Mouse (Mus musculus) neural tube, embryonic 13.5 days (tissue): ENCODE data around the gene Hddc3. TPM values are rescaled to one million over a fixed set of nuclear protein-coding genes. Genes with fewer than 3 reads are reported as not detected.
A peak's percentile ranks its signal among the peaks of the same experiment; 100 is the strongest.

ENCODE experiments used
- ATAC-seq: fragments of 200-750 bp; cut with Nextera tagmentation; 2 replicates; pipeline ENCODE4 v1.8.0; 2017; ENCODE audit warnings: low read depth, mild to moderate bottlenecking, moderate TSS enrichment, moderate library complexity
- H3K27ac ChIP-seq: fragments of 300-500 bp; sonication (generic); replicated peaks from 2 replicates; pipeline ENCODE4 v1.5.1; 2015; ENCODE audit warnings: moderate library complexity, mild to moderate bottlenecking, inconsistent platforms
- H3K27me3 ChIP-seq: fragments of 300-500 bp; sonication (generic); 2 replicates; pipeline ENCODE4 v1.6.1; 2015; ENCODE audit warnings: mild to moderate bottlenecking, inconsistent platforms
- H3K36me3 ChIP-seq: fragments of 300-500 bp; sonication (generic); 2 replicates; pipeline ENCODE4 v1.6.1; 2015; ENCODE audit warnings: mild to moderate bottlenecking, inconsistent platforms
- H3K4me1 ChIP-seq: fragments of 300-500 bp; sonication (generic); replicated peaks from 2 replicates; pipeline ENCODE4 v1.6.1; 2015; ENCODE audit warnings: inconsistent platforms
- H3K4me2 ChIP-seq: fragments of 300-500 bp; sonication (generic); 2 replicates; pipeline ENCODE4 v1.6.1; 2015; ENCODE audit warnings: inconsistent platforms, mild to moderate bottlenecking, moderate library complexity
- H3K4me3 ChIP-seq: fragments of 300-500 bp; sonication (generic); 2 replicates; pipeline ENCODE4 v1.5.1; 2015; ENCODE audit warnings: mild to moderate bottlenecking, inconsistent platforms
- H3K9ac ChIP-seq: fragments of 300-500 bp; sonication (generic); 2 replicates; pipeline ENCODE4 v1.6.1; 2015; ENCODE audit warnings: moderate library complexity, mild to moderate bottlenecking, inconsistent platforms
- H3K9me3 ChIP-seq: fragments of 300-500 bp; sonication (generic); 2 replicates; pipeline ENCODE4 v1.6.1; 2016; ENCODE audit warnings: inconsistent platforms
- whole genome bisulfite sequencing: fragments of 180-500 bp; shearing (Covaris S2); methylation state at CpG from one replicate; pipeline ENCODE4 v1.1.7; 2015; 5-methylcytosine and 5-hydroxymethylcytosine counted together
- polyA plus RNA-seq: library from polyadenylated mRNA; unstranded; fragments of >200 nt; fragmentation: Nextera tagmentation; extraction: Ambion mirVana; gene quantifications from 2 replicates; pipeline ENCODE4 v1.2.1, GENCODE M21; 2015

Gene Hddc3
- polyA plus RNA-seq, 1 experiment from 2014 or later: 22.0 TPM

GRCm38 (mm10) chr7:80372667-80373066 is 29.8 kb downstream of the Hddc3 start:
- Histone ChIP-seq H3K4me3 (no peak overlapping the region), H3K9me3 (no peaks in the 10 kb centered on the region), H3K27ac (no peak overlapping the region), H3K9ac (no peak overlapping the region), H3K27me3 (no peaks in the 10 kb centered on the region), H3K4me2 (no peak overlapping the region), H3K36me3 (peaks cover 10% of the 10 kb centered on the region), H3K4me1 (peaks cover 21% of the 10 kb centered on the region)
- ATAC-seq: no peak
- WGBS: 62% methylated on average over 2 of the region's 2 CpGs

GRCm38 (mm10) chr7:80373352-80373751 is 30.4 kb downstream of the Hddc3 start:
- no peak for ATAC-seq
- H3K9me3 ChIP-seq: no peaks in the 10 kb centered on the region
- H3K36me3 ChIP-seq: peaks cover 3% of the 10 kb centered on the region
- H3K4me3 ChIP-seq: no peak overlapping the region
- H3K27ac ChIP-seq: no peak overlapping the region
- peaks cover 21% of the 10 kb centered on the region for H3K4me1 ChIP-seq
- H3K4me2 ChIP-seq: no peak overlapping the region
- no peaks in the 10 kb centered on the region for H3K27me3 ChIP-seq
- no peak overlapping the region for H3K9ac ChIP-seq
- WGBS: 83% methylated on average over 4 of the region's 4 CpGs

- H3K36me3 ChIP-seq: no peaks in the 10 kb centered on the region
- H3K27me3 ChIP-seq: no peaks in the 10 kb centered on the region
- H3K9me3 ChIP-seq: no peaks in the 10 kb centered on the region
- H3K4me1 ChIP-seq: peaks cover 17% of the 10 kb centered on the region
- no peak overlapping the region for H3K27ac ChIP-seq
- ATAC-seq: no peak
- H3K9ac ChIP-seq: no peak overlapping the region
- H3K4me2 ChIP-seq: no peak overlapping the region
- no peak overlapping the region for H3K4me3 ChIP-seq
- WGBS: 80% methylated on average over 12 of the region's 12 CpGs
Observed at GRCm38 (mm10) chr7:80373850-80374249, 30.9 kb downstream of the Hddc3 start.

- 63% methylated on average over 3 of the region's 3 CpGs for WGBS
- peaks cover 13% of the 10 kb centered on the region for H3K4me1 ChIP-seq
- no peak for ATAC-seq
- no peaks in the 10 kb centered on the region for H3K27me3 ChIP-seq
- no peaks in the 10 kb centered on the region for H3K36me3 ChIP-seq
- H3K9me3 ChIP-seq: no peaks in the 10 kb centered on the region
- no peak overlapping the region for H3K9ac ChIP-seq
- no peak overlapping the region for H3K27ac ChIP-seq
- no peak overlapping the region for H3K4me2 ChIP-seq
- no peak overlapping the region for H3K4me3 ChIP-seq
Observed at GRCm38 (mm10) chr7:80374280-80374679, 31.4 kb downstream of the Hddc3 start.

- Histone ChIP-seq H3K27ac (no peak overlapping the region), H3K9me3 (no peaks in the 10 kb centered on the region), H3K4me2 (no peak overlapping the region), H3K4me1 (peaks cover 9% of the 10 kb centered on the region), H3K4me3 (no peak overlapping the region), H3K36me3 (no peaks in the 10 kb centered on the region), H3K27me3 (no peaks in the 10 kb centered on the region), H3K9ac (no peak overlapping the region)
- no peak for ATAC-seq
- WGBS: 93% methylated on average over 3 of the region's 3 CpGs
Observed at GRCm38 (mm10) chr7:80374733-80375132, 31.8 kb downstream of the Hddc3 start.

- H3K9me3 ChIP-seq: no peaks in the 10 kb centered on the region
- WGBS: 83% methylated on average over 9 of the region's 9 CpGs
- no peaks in the 10 kb centered on the region for H3K36me3 ChIP-seq
- no peak overlapping the region for H3K4me2 ChIP-seq
- no peak overlapping the region for H3K9ac ChIP-seq
- no peak overlapping the region for H3K4me3 ChIP-seq
- H3K27ac ChIP-seq: no peak overlapping the region
- no peak for ATAC-seq
- H3K4me1 ChIP-seq: peaks cover under 1% of the 10 kb centered on the region; the same call in 1 of the 2 replicates
- no peaks in the 10 kb centered on the region for H3K27me3 ChIP-seq
Observed at GRCm38 (mm10) chr7:80375376-80376039, 32.6 kb downstream of the Hddc3 start.

- H3K4me2 ChIP-seq: no peak overlapping the region
- no peak overlapping the region for H3K27ac ChIP-seq
- H3K9me3 ChIP-seq: no peaks in the 10 kb centered on the region
- no peaks in the 10 kb centered on the region; the same call in 1 of the 2 replicates for H3K4me1 ChIP-seq
- no peaks in the 10 kb centered on the region for H3K36me3 ChIP-seq
- H3K27me3 ChIP-seq: no peaks in the 10 kb centered on the region
- no peak overlapping the region for H3K4me3 ChIP-seq
- no peak overlapping the region for H3K9ac ChIP-seq
- no peak for ATAC-seq
- WGBS: 61% methylated on average over 10 of the region's 10 CpGs
Observed at GRCm38 (mm10) chr7:80376192-80376591, 33.3 kb downstream of the Hddc3 start.

GRCm38 (mm10) chr7:80377471-80377870 is 34.6 kb downstream of the Hddc3 start:
- Histone ChIP-seq H3K4me3 (no peak overlapping the region), H3K4me2 (no peak overlapping the region), H3K27ac (no peak overlapping the region), H3K9me3 (no peaks in the 10 kb centered on the region), H3K9ac (no peak overlapping the region), H3K27me3 (peaks cover 8% of the 10 kb centered on the region; the same call in 1 of the 2 replicates), H3K4me1 (no peaks in the 10 kb centered on the region; the same call in 1 of the 2 replicates), H3K36me3 (no peaks in the 10 kb centered on the region)
- ATAC-seq: no peak
- WGBS: 34% methylated on average over 6 of the region's 6 CpGs

- Histone ChIP-seq H3K9me3 (no peaks in the 10 kb centered on the region), H3K9ac (no peak overlapping the region), H3K36me3 (no peaks in the 10 kb centered on the region), H3K27me3 (peaks cover 8% of the 10 kb centered on the region; the same call in 1 of the 2 replicates), H3K27ac (no peak overlapping the region), H3K4me3 (no peak overlapping the region), H3K4me1 (no peaks in the 10 kb centered on the region; the same call in 1 of the 2 replicates), H3K4me2 (no peak overlapping the region)
- WGBS: 61% methylated on average over 13 of the region's 13 CpGs
- no peak for ATAC-seq
Observed at GRCm38 (mm10) chr7:80379531-80379930, 36.6 kb downstream of the Hddc3 start.

GRCm38 (mm10) chr7:80382919-80383318 is 40.0 kb downstream of the Hddc3 start:
- no peak for ATAC-seq
- no peak overlapping the region for H3K9ac ChIP-seq

GRCm38 (mm10) chr7:80386235-80386930 is 43.5 kb downstream of the Hddc3 start:
- Histone ChIP-seq H3K9ac (0 out of 2 replicates have a peak overlapping the region, but pooled peaks have one; percentile 31), H3K4me1 (peaks cover 24% of the 10 kb centered on the region), H3K9me3 (no peaks in the 10 kb centered on the region), H3K4me3 (peak overlapping the region; percentile 29; the same call in 1 of the 2 replicates), H3K27me3 (peaks cover 25% of the 10 kb centered on the region), H3K36me3 (peaks cover 17% of the 10 kb centered on the region), H3K4me2 (peak overlapping the region; percentile 44), H3K27ac (no peak overlapping the region)
- 42% methylated on average over 18 of the region's 18 CpGs for WGBS
- ATAC-seq: peak; percentile 71

More at GRCm38 (mm10) chr7:80382919-80383318, 40.0 kb downstream of the Hddc3 start:
- WGBS: 76% methylated on average over 11 of the region's 11 CpGs
- Histone ChIP-seq H3K4me1 (peaks cover 17% of the 10 kb centered on the region), H3K4me2 (no peak overlapping the region), H3K36me3 (no peaks in the 10 kb centered on the region), H3K27ac (no peak overlapping the region), H3K9me3 (no peaks in the 10 kb centered on the region), H3K27me3 (peaks cover 22% of the 10 kb centered on the region), H3K4me3 (no peak overlapping the region)

GRCm38 (mm10) chr7:80387033-80387632 is 44.2 kb downstream of the Hddc3 start:
- no peak for ATAC-seq
- H3K36me3 ChIP-seq: peaks cover 25% of the 10 kb centered on the region
- H3K9ac ChIP-seq: peak overlapping the region; percentile 63
- H3K27me3 ChIP-seq: peaks cover 21% of the 10 kb centered on the region
- peak overlapping the region; percentile 44 for H3K4me2 ChIP-seq
- peak overlapping the region; percentile 29 for H3K4me3 ChIP-seq
- H3K4me1 ChIP-seq: peaks cover 24% of the 10 kb centered on the region
- H3K27ac ChIP-seq: peak overlapping the region; percentile 46; the same call in 1 of the 2 replicates
- no peaks in the 10 kb centered on the region for H3K9me3 ChIP-seq
- WGBS: 19% methylated on average over 17 of the region's 17 CpGs
